In genomic region chr19:5647791-5648190, GRCm38 (mm10) we compare ENCODE assay signal across 10 mouse cellular contexts. TPM values are rescaled to one million over a fixed set of nuclear protein-coding genes. Genes with fewer than 3 reads are reported as not detected.
DNase-seq lines count a peak whose midpoint lies in the region; ATAC-seq lines count a peak whose summit lies in the region.
"Had no signal": no experiment of that assay in that cellular context is flagged by ENCODE, and none has a peak within 500 bp of the region (broad histone marks: within the 10 kb centered on the region; RNA-seq: fewer than 3 reads in every experiment).

No protein-coding gene starts in this region.

- WGBS in heart, embryonic 10.5 days, result 93% methylated on average over 6 of the region's 6 CpGs
- WGBS in lung, embryonic 15.5 days, result 92% methylated on average over 6 of the region's 6 CpGs
- 91% methylated on average over 6 of the region's 6 CpGs for WGBS in intestine, embryonic 15.5 days
- 97% methylated on average over 6 of the region's 6 CpGs for WGBS in neural tube, embryonic 13.5 days

- H3K4me3 ChIP-seq in heart, embryonic 10.5 days, result no peak overlapping the region
- no peak overlapping the region for H3K4me3 ChIP-seq in lung, embryonic 15.5 days
- H3K4me3 ChIP-seq in intestine, embryonic 15.5 days (replicated peaks), result no peak overlapping the region
- no peak overlapping the region for H3K4me3 ChIP-seq in neural tube, embryonic 13.5 days

- intact Hi-C loops in heart, postnatal 36 days (cut with DNase I), result no loop called here

- no peak overlapping the region for H3K9ac ChIP-seq in lung, embryonic 15.5 days
- no peak overlapping the region for H3K9ac ChIP-seq in intestine, embryonic 15.5 days
- peak overlapping the region; percentile 68 for H3K9ac ChIP-seq in neural tube, embryonic 13.5 days

- peaks cover 10% of the 10 kb centered on the region for H3K27me3 ChIP-seq in heart, embryonic 10.5 days (ENCODE audit: insufficient read depth, poor library complexity, severe bottlenecking)
- no peaks in the 10 kb centered on the region for H3K27me3 ChIP-seq in lung, embryonic 15.5 days
- H3K27me3 ChIP-seq in intestine, embryonic 15.5 days (replicated peaks), result no peaks in the 10 kb centered on the region
- H3K27me3 ChIP-seq in neural tube, embryonic 13.5 days, result no peaks in the 10 kb centered on the region
- H3K27me3 ChIP-seq: embryonic facial prominence, embryonic 13.5 days had no signal

- H3K4me2 ChIP-seq in lung, embryonic 15.5 days, result no peak overlapping the region
- H3K4me2 ChIP-seq in intestine, embryonic 15.5 days (replicated peaks), result no peak overlapping the region
- H3K4me2 ChIP-seq in neural tube, embryonic 13.5 days, result no peak overlapping the region

- peaks cover 29% of the 10 kb centered on the region for H3K4me1 ChIP-seq in heart, embryonic 10.5 days
- peaks cover 16% of the 10 kb centered on the region for H3K4me1 ChIP-seq in lung, embryonic 15.5 days
- peaks cover 21% of the 10 kb centered on the region for H3K4me1 ChIP-seq in intestine, embryonic 15.5 days (replicated peaks)
- H3K4me1 ChIP-seq in neural tube, embryonic 13.5 days (replicated peaks), result peaks cover 20% of the 10 kb centered on the region

- no peaks in the 10 kb centered on the region for H3K9me3 ChIP-seq in heart, embryonic 10.5 days
- H3K9me3 ChIP-seq in lung, embryonic 15.5 days, result no peaks in the 10 kb centered on the region
- H3K9me3 ChIP-seq in intestine, embryonic 15.5 days, result no peaks in the 10 kb centered on the region
- no peaks in the 10 kb centered on the region for H3K9me3 ChIP-seq in neural tube, embryonic 13.5 days
- H3K9me3 ChIP-seq: embryonic facial prominence, embryonic 13.5 days had no signal

- H3K36me3 ChIP-seq in heart, embryonic 10.5 days, result peaks cover 76% of the 10 kb centered on the region
- H3K36me3 ChIP-seq in lung, embryonic 15.5 days, result peaks cover 64% of the 10 kb centered on the region
- H3K36me3 ChIP-seq in intestine, embryonic 15.5 days, result peaks cover 30% of the 10 kb centered on the region
- H3K36me3 ChIP-seq in neural tube, embryonic 13.5 days, result peaks cover 65% of the 10 kb centered on the region

- peak overlapping the region; percentile 87 for H3K27ac ChIP-seq in heart, embryonic 10.5 days
- peak overlapping the region; percentile 82; the same call in 1 of the 2 replicates for H3K27ac ChIP-seq in lung, embryonic 15.5 days
- peak overlapping the region; percentile 83 for H3K27ac ChIP-seq in intestine, embryonic 15.5 days
- H3K27ac ChIP-seq in neural tube, embryonic 13.5 days (replicated peaks), result peak overlapping the region; percentile 84; the same call in 1 of the 2 replicates

- ATAC-seq in lung, embryonic 15.5 days (ENCODE audit: borderline replicate concordance, extremely low read depth, low FRiP score, low TSS enrichment), result no peak
- ATAC-seq in intestine, embryonic 15.5 days, result no peak
- ATAC-seq in neural tube, embryonic 13.5 days (ENCODE audit: low read depth), result no peak
- ATAC-seq in frontal cortex, adult (ENCODE audit: low TSS enrichment), result no peak

- no peak for DNase-seq in heart, embryonic 10.5 days (ENCODE audit: low spot score)
- DNase-seq in heart, postnatal 36 days, result no peak
- DNase-seq in lung, postnatal 25 days (ENCODE audit: low spot score), result no peak
- no peak for DNase-seq in left cerebral cortex, adult 11 months (ENCODE audit: low spot score)
- DNase-seq: thymus, postnatal 25 days had no signal

RNA-seq across cellular contexts. Expression of gene Rela, which starts 10.5 kb away (rescaled TPM):
- polyA plus RNA-seq in heart, embryonic 10.5 days (2016; fragmentation: Nextera tagmentation; extraction: Ambion mirVana), result 36.8 and 38.1 TPM in 2 replicates
- total RNA-seq in heart, postnatal 36 days (2021), result 10 to 100 TPM; 25.6 to 31.2 TPM
- 52.7 and 53.8 TPM in 2 replicates for polyA plus RNA-seq in lung, embryonic 15.5 days (2015; fragmentation: Nextera tagmentation; extraction: Ambion mirVana)
- polyA plus RNA-seq in intestine, embryonic 15.5 days (2015; fragmentation: Nextera tagmentation; extraction: Ambion mirVana), result 43.0 and 43.3 TPM in 2 replicates
- polyA plus RNA-seq in neural tube, embryonic 13.5 days (2015; fragmentation: Nextera tagmentation; extraction: Ambion mirVana), result 33.8 and 36.5 TPM in 2 replicates

RNA-seq across cellular contexts. Expression of gene Sipa1, which starts 15.7 kb away (rescaled TPM):
- polyA plus RNA-seq in heart, embryonic 10.5 days (2016; fragmentation: Nextera tagmentation; extraction: Ambion mirVana), result 24.7 and 28.9 TPM in 2 replicates
- total RNA-seq in heart, postnatal 36 days (2021), result 10 to 100 TPM; 19.5 to 29.0 TPM
- polyA plus RNA-seq in lung, embryonic 15.5 days (2015; fragmentation: Nextera tagmentation; extraction: Ambion mirVana), result 44.7 and 48.0 TPM in 2 replicates
- polyA plus RNA-seq in intestine, embryonic 15.5 days (2015; fragmentation: Nextera tagmentation; extraction: Ambion mirVana), result 21.5 and 23.8 TPM in 2 replicates
- 19.1 and 19.8 TPM in 2 replicates for polyA plus RNA-seq in neural tube, embryonic 13.5 days (2015; fragmentation: Nextera tagmentation; extraction: Ambion mirVana)

RNA-seq across cellular contexts. Expression of gene Kat5, which starts 37.8 kb away (rescaled TPM):
- 33.2 and 35.4 TPM in 2 replicates for polyA plus RNA-seq in heart, embryonic 10.5 days (2016; fragmentation: Nextera tagmentation; extraction: Ambion mirVana)
- 10 to 100 TPM; 30.3 to 37.0 TPM for total RNA-seq in heart, postnatal 36 days (2021)
- polyA plus RNA-seq in lung, embryonic 15.5 days (2015; fragmentation: Nextera tagmentation; extraction: Ambion mirVana), result 51.9 and 54.4 TPM in 2 replicates
- 44.1 and 47.3 TPM in 2 replicates for polyA plus RNA-seq in intestine, embryonic 15.5 days (2015; fragmentation: Nextera tagmentation; extraction: Ambion mirVana)
- polyA plus RNA-seq in neural tube, embryonic 13.5 days (2015; fragmentation: Nextera tagmentation; extraction: Ambion mirVana), result 72.3 and 77.2 TPM in 2 replicates

RNA-seq across cellular contexts. Expression of gene Map3k11, which starts 40.8 kb away (rescaled TPM):
- polyA plus RNA-seq in heart, embryonic 10.5 days (2016; fragmentation: Nextera tagmentation; extraction: Ambion mirVana), result 33.6 and 36.0 TPM in 2 replicates
- total RNA-seq in heart, postnatal 36 days (2021), result 10 to 100 TPM; 26.0 to 29.5 TPM
- 44.1 and 45.2 TPM in 2 replicates for polyA plus RNA-seq in lung, embryonic 15.5 days (2015; fragmentation: Nextera tagmentation; extraction: Ambion mirVana)
- polyA plus RNA-seq in intestine, embryonic 15.5 days (2015; fragmentation: Nextera tagmentation; extraction: Ambion mirVana), result 33.7 and 36.3 TPM in 2 replicates
- 17.4 and 18.0 TPM in 2 replicates for polyA plus RNA-seq in neural tube, embryonic 13.5 days (2015; fragmentation: Nextera tagmentation; extraction: Ambion mirVana)

RNA-seq across cellular contexts. Expression of gene Pcnx3, which starts 40.9 kb away (rescaled TPM):
- polyA plus RNA-seq in heart, embryonic 10.5 days (2016; fragmentation: Nextera tagmentation; extraction: Ambion mirVana), result 20.1 and 26.3 TPM in 2 replicates
- total RNA-seq in heart, postnatal 36 days (2021), result 10 to 100 TPM; 15.7 to 16.8 TPM
- 18.2 and 20.9 TPM in 2 replicates for polyA plus RNA-seq in lung, embryonic 15.5 days (2015; fragmentation: Nextera tagmentation; extraction: Ambion mirVana)
- polyA plus RNA-seq in intestine, embryonic 15.5 days (2015; fragmentation: Nextera tagmentation; extraction: Ambion mirVana), result 16.3 and 16.8 TPM in 2 replicates
- polyA plus RNA-seq in neural tube, embryonic 13.5 days (2015; fragmentation: Nextera tagmentation; extraction: Ambion mirVana), result 23.0 TPM in 2 replicates
